Mouse (Mus musculus): Measurements from ENCODE around the gene Gm15517. TPM values are rescaled to one million over a fixed set of nuclear protein-coding genes. Genes with fewer than 3 reads are reported as not detected.

The Gm15517 gene
- polyA plus RNA-seq, 1 experiment from 2014 or later = not detected

DNA sequence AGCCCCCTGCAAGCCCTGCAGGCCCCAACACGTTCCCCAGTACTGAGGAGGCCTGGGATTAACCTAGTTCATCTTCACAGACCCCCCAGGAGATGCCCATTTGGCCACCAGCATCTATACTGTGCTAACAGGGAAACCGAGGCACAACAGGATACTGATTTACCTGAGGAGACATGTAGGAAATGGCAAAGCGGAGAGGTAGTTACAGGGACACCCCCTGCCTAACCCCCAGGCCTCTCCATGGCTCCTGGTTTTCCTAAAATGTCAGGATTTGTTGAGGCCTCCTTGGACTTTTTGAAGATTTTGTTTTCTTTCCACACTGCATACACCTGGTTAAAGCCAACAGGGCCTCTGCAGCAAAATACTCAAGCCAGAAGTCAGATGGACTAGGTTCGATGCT is 4.0 kb upstream of the Gm15517 start, which contains the start of gene Acp4:
Acp4 (minus strand) TSS at position 101 of the 400 bp plus-strand sequence.
- Histone ChIP-seq H3K36me3 (ENCODE audit: control insufficient read depth, insufficient read depth, low read length) (peaks cover 5% of the 10 kb centered on the region; the same call in 1 of the 2 replicates), H3K27me3 (ENCODE audit: control insufficient read depth, insufficient read depth, low read length) (no peaks in the 10 kb centered on the region), H3K4me3 (replicated peaks; ENCODE audit: low read length) (no peak within 1 kb of the TSS), H3K4me1 (ENCODE audit: control insufficient read depth, insufficient read depth, low read length) (no peaks in the 10 kb centered on the region), H3K9me3 (replicated peaks; ENCODE audit: control insufficient read depth, low read length) (no peaks in the 10 kb centered on the region), H3K4me2 (ENCODE audit: low read depth, low read length) (no peak within 1 kb of the TSS), H3K27ac (ENCODE audit: low read length) (no peak within 1 kb of the TSS), H3K9ac (ENCODE audit: low read length) (no peak within 1 kb of the TSS)
- WGBS = 70% methylated on average over 4 of the region's 4 CpGs
- ATAC-seq (ENCODE audit: insufficient read depth, low FRiP score) = no peak

DNA sequence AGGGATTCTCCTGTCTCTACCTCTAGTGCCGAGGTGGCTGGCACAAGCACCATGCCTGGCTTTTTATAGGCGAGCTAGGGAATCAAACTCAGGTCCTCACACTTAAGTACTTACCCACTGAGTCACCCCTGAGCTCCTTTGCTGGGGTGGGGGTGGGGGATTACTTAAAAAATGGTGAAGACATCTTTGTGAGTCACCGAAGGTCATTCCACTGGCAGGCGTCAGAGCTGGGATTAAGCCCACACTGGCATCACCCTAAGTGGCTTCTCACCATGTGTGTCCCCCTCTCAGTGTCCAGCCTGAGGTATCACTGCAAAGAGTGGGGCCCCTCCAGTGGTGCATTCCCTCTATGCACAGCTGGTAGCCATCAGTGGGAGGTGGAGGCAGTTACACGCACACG is 837 bp upstream of the Gm15517 start:
- no peak for ATAC-seq (ENCODE audit: insufficient read depth, low FRiP score)
- H3K9ac ChIP-seq (ENCODE audit: low read length) = no peak overlapping the region
- no peaks in the 10 kb centered on the region for H3K9me3 ChIP-seq (replicated peaks; ENCODE audit: control insufficient read depth, low read length)
- no peaks in the 10 kb centered on the region; the same call in 1 of the 2 replicates for H3K27me3 ChIP-seq (ENCODE audit: control insufficient read depth, insufficient read depth, low read length)
- no peak overlapping the region for H3K4me2 ChIP-seq (ENCODE audit: low read depth, low read length)
- no peaks in the 10 kb centered on the region for H3K36me3 ChIP-seq (ENCODE audit: control insufficient read depth, insufficient read depth, low read length)
- H3K4me3 ChIP-seq (replicated peaks; ENCODE audit: low read length) = no peak overlapping the region
- 0 out of 2 replicates have a peak, but pooled peaks cover 5% of the 10 kb centered on the region for H3K4me1 ChIP-seq (ENCODE audit: control insufficient read depth, insufficient read depth, low read length)
- H3K27ac ChIP-seq (ENCODE audit: low read length) = no peak overlapping the region
- WGBS = 69% methylated on average over 6 of the region's 6 CpGs

DNA sequence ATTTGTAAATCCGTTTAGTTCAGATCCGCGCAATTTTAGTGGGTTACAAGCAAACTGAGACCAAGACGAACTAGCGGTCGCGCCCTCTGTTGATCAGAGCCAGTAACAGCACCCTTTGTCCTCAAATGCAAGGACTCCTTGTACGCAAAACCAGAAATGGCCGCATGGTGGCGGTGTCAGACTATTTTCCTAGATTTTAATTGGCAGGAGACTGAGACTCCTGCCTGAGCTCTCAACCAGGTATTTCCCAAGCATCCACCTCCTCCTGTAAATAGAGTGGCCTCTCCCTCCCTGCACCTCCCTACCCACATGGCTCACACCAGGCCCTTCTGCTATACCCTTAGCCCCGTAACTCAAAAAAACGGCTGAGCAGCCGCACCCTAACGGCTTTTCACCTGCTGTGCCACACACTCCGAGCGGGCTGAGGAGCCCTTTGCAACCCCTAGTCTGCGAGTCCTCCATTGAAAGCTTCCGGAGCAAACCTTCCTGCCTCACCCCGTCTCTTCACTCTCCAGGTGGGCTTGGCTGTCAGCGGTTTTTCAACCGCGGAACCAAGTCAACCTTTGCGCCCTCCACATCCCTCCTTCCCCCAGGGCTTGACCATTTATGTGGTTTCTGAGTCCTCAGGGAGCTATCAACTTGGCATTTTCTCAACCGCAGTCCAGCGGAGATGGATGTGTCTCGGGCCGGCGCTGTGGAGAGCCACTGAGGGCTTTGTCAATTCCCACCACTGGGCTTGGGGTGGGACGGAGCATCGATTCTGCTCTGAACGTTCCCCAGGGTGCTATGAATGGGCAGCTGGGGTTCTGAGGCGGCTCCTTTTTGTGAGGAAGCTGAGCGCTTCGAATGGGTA is 1.8 kb downstream of the Gm15517 start:
- H3K9ac ChIP-seq (ENCODE audit: low read length) = no peak overlapping the region; the same call in 1 of the 2 replicates
- no peaks in the 10 kb centered on the region; the same call in 1 of the 2 replicates for H3K27me3 ChIP-seq (ENCODE audit: control insufficient read depth, insufficient read depth, low read length)
- no peak overlapping the region for H3K27ac ChIP-seq (ENCODE audit: low read length)
- H3K4me1 ChIP-seq (ENCODE audit: control insufficient read depth, insufficient read depth, low read length) = 0 out of 2 replicates have a peak, but pooled peaks cover 5% of the 10 kb centered on the region
- peak overlapping the region; percentile 17 for H3K4me3 ChIP-seq (replicated peaks; ENCODE audit: low read length)
- 2% methylated on average over 34 of the region's 34 CpGs for WGBS
- H3K9me3 ChIP-seq (replicated peaks; ENCODE audit: control insufficient read depth, low read length) = no peaks in the 10 kb centered on the region
- ATAC-seq (ENCODE audit: insufficient read depth, low FRiP score) = peak; percentile 77
- peak overlapping the region; percentile 46 for H3K4me2 ChIP-seq (ENCODE audit: low read depth, low read length)
- no peaks in the 10 kb centered on the region for H3K36me3 ChIP-seq (ENCODE audit: control insufficient read depth, insufficient read depth, low read length)

DNA sequence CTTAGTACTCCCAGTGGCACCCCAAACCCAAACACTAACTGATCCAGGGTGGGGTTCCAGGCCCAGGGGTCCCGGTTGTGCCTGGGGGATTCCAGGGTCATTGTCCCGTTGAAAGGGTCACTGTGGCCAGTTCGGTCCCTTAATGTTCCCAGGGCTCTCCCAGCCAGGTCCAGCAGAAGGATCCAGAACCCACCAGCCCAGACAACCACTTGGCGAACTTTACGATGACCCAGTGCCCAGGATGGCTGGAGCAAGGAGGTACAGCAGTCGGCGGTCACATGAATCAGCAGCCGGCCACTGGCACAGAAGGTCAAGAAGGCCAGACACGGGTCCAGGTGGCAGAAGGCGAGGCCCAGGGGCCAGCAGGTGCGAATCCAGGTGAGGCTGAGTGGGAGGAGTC is 6.9 kb downstream of the Gm15517 start:
- H3K27ac ChIP-seq (ENCODE audit: low read length) = no peak overlapping the region
- no peaks in the 10 kb centered on the region; the same call in 1 of the 2 replicates for H3K27me3 ChIP-seq (ENCODE audit: control insufficient read depth, insufficient read depth, low read length)
- 75% methylated on average over 11 of the region's 11 CpGs for WGBS
- H3K4me1 ChIP-seq (ENCODE audit: control insufficient read depth, insufficient read depth, low read length) = 0 out of 2 replicates have a peak, but pooled peaks cover 2% of the 10 kb centered on the region
- no peak for ATAC-seq (ENCODE audit: insufficient read depth, low FRiP score)
- H3K36me3 ChIP-seq (ENCODE audit: control insufficient read depth, insufficient read depth, low read length) = no peaks in the 10 kb centered on the region
- H3K9me3 ChIP-seq (replicated peaks; ENCODE audit: control insufficient read depth, low read length) = no peaks in the 10 kb centered on the region
- H3K4me2 ChIP-seq (ENCODE audit: low read depth, low read length) = no peak overlapping the region
- H3K4me3 ChIP-seq (replicated peaks; ENCODE audit: low read length) = no peak overlapping the region
- no peak overlapping the region for H3K9ac ChIP-seq (ENCODE audit: low read length)

DNA sequence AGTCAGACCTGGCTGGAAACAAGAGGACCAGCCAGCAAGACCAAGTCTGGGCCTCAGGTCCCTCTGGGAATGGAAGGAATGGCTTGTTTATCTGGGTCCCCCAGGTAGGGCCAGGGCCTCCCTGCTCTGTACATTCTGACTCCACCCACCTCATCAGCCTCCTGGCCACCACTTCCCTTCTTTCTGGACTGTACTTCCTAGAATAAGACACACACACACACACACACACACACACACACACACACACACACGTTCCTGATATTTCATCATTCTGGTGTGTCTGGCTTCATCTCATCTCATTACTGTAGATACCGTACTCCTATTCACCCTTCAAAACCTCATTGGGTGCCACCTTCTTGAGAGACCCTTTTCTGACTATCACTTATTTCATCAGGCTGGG is 8.2 kb downstream of the Gm15517 start:
- no peak overlapping the region for H3K4me3 ChIP-seq (replicated peaks; ENCODE audit: low read length)
- WGBS = 78% methylated on average over 2 of the region's 2 CpGs
- H3K36me3 ChIP-seq (ENCODE audit: control insufficient read depth, insufficient read depth, low read length) = no peaks in the 10 kb centered on the region
- no peak overlapping the region for H3K9ac ChIP-seq (ENCODE audit: low read length)
- H3K27me3 ChIP-seq (ENCODE audit: control insufficient read depth, insufficient read depth, low read length) = no peaks in the 10 kb centered on the region
- H3K4me1 ChIP-seq (ENCODE audit: control insufficient read depth, insufficient read depth, low read length) = no peaks in the 10 kb centered on the region
- no peak overlapping the region for H3K4me2 ChIP-seq (ENCODE audit: low read depth, low read length)
- H3K9me3 ChIP-seq (replicated peaks; ENCODE audit: control insufficient read depth, low read length) = no peaks in the 10 kb centered on the region
- no peak for ATAC-seq (ENCODE audit: insufficient read depth, low FRiP score)
- H3K27ac ChIP-seq (ENCODE audit: low read length) = no peak overlapping the region

DNA sequence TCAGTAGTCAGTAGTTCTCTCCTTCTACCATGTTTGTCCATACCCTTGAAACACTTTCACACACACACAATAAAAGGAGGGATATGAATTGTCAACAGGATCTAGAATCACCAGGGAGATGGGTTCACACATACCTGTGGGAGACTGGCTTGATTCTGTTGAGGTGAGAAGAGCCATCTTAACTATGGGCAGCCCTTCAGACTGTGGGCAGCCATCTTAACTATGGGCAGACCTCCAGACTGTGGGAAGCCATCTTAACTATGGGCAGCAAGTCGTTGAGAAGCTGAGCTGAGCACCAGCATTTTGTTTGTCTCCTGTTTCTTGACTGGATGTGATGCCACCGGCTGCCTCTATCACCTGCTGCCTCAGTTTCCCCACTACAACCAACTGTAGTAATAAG is 10.1 kb downstream of the Gm15517 start:
- H3K9me3 ChIP-seq (replicated peaks; ENCODE audit: control insufficient read depth, low read length) = no peaks in the 10 kb centered on the region
- ATAC-seq (ENCODE audit: insufficient read depth, low FRiP score) = no peak
- 77% methylated on average over 2 of the region's 2 CpGs for WGBS

DNA sequence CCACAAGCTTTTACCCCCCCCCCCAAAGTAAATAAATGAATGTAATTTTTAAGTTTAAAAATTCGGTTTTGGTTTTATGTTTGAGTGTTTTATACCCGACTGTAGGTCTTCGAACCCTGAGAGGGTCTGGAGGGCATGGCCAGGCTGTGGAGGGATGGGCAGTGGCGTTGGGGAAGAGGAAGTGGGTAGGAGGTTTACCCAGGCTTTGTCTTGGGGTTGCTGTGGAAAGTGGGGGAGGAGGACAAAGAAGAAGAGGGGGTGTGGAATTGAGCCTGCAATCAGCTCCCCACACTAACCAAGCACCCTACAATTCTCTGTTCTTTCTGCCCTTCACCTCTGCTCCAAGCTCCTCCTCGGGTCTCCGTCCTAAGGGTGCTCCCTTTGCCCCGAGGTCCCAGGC is 11.3 kb downstream of the Gm15517 start:
- no peaks in the 10 kb centered on the region for H3K36me3 ChIP-seq (ENCODE audit: control insufficient read depth, insufficient read depth, low read length)
- no peak overlapping the region for H3K4me3 ChIP-seq (replicated peaks; ENCODE audit: low read length)
- WGBS = 85% methylated on average over 7 of the region's 7 CpGs
- no peaks in the 10 kb centered on the region for H3K9me3 ChIP-seq (replicated peaks; ENCODE audit: control insufficient read depth, low read length)
- H3K4me2 ChIP-seq (ENCODE audit: low read depth, low read length) = no peak overlapping the region
- no peak overlapping the region for H3K27ac ChIP-seq (ENCODE audit: low read length)
- H3K9ac ChIP-seq (ENCODE audit: low read length) = no peak overlapping the region
- no peaks in the 10 kb centered on the region for H3K4me1 ChIP-seq (ENCODE audit: control insufficient read depth, insufficient read depth, low read length)
- H3K27me3 ChIP-seq (ENCODE audit: control insufficient read depth, insufficient read depth, low read length) = no peaks in the 10 kb centered on the region; the same call in 1 of the 2 replicates
- ATAC-seq (ENCODE audit: insufficient read depth, low FRiP score) = no peak

More for the DNA sequence above, 10.1 kb downstream of the Gm15517 start:
- Histone ChIP-seq H3K4me1 (ENCODE audit: control insufficient read depth, insufficient read depth, low read length) (no peaks in the 10 kb centered on the region), H3K27me3 (ENCODE audit: control insufficient read depth, insufficient read depth, low read length) (no peaks in the 10 kb centered on the region; the same call in 1 of the 2 replicates), H3K4me2 (ENCODE audit: low read depth, low read length) (no peak overlapping the region), H3K9ac (ENCODE audit: low read length) (no peak overlapping the region), H3K36me3 (ENCODE audit: control insufficient read depth, insufficient read depth, low read length) (no peaks in the 10 kb centered on the region), H3K4me3 (replicated peaks; ENCODE audit: low read length) (no peak overlapping the region), H3K27ac (ENCODE audit: low read length) (no peak overlapping the region)

DNA sequence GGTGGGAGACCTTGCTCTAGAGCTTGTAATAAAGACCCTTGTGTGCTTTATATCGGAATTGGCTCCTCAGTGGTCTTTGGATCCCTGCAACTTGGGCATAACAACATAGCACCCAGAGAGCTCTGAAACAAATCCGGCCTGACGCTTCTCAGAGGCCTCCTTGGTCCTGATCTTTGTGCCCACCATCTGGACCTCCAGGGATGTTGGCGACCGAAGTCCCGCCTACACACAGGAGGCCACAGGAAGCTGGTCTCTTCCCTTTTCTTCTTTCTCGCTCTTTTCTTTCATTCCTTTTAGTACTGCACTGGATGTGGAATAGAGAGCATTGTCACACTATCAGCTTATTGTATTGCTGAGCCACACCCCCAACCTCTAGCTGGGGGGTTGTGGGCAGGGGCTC is 12.2 kb downstream of the Gm15517 start:
- Histone ChIP-seq H3K4me3 (replicated peaks; ENCODE audit: low read length) (no peak overlapping the region), H3K27me3 (ENCODE audit: control insufficient read depth, insufficient read depth, low read length) (no peaks in the 10 kb centered on the region; the same call in 1 of the 2 replicates), H3K9me3 (replicated peaks; ENCODE audit: control insufficient read depth, low read length) (no peaks in the 10 kb centered on the region), H3K9ac (ENCODE audit: low read length) (no peak overlapping the region), H3K27ac (ENCODE audit: low read length) (no peak overlapping the region), H3K36me3 (ENCODE audit: control insufficient read depth, insufficient read depth, low read length) (no peaks in the 10 kb centered on the region), H3K4me1 (ENCODE audit: control insufficient read depth, insufficient read depth, low read length) (no peaks in the 10 kb centered on the region), H3K4me2 (ENCODE audit: low read depth, low read length) (no peak overlapping the region)
- 68% methylated on average over 7 of the region's 7 CpGs for WGBS
- ATAC-seq (ENCODE audit: insufficient read depth, low FRiP score) = no peak

DNA sequence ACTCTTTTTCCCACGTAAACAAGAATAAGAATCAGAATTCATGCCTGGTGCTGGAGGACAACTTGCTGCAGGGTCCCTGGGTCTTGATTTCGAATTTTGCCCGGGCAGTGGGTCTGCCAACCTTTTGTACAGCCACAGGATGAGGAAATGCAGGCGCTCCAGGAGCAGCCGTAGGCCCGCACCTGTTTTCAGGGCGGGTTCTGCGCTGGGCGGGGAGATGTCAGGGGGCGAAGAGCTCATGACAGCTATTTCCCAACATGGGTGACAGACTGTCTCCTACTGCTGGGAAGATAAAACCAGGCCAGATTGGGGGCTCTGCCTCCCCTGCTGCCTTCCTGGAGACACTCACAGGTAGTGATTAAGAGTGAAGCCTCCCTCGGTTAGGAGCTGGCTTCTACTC is 12.8 kb downstream of the Gm15517 start:
- no peaks in the 10 kb centered on the region for H3K36me3 ChIP-seq (ENCODE audit: control insufficient read depth, insufficient read depth, low read length)
- no peak for ATAC-seq (ENCODE audit: insufficient read depth, low FRiP score)
- H3K4me1 ChIP-seq (ENCODE audit: control insufficient read depth, insufficient read depth, low read length) = no peaks in the 10 kb centered on the region
- no peak overlapping the region for H3K4me3 ChIP-seq (replicated peaks; ENCODE audit: low read length)
- no peak overlapping the region for H3K4me2 ChIP-seq (ENCODE audit: low read depth, low read length)
- H3K27ac ChIP-seq (ENCODE audit: low read length) = no peak overlapping the region
- WGBS = 25% methylated on average over 11 of the region's 11 CpGs
- H3K9ac ChIP-seq (ENCODE audit: low read length) = no peak overlapping the region
- H3K9me3 ChIP-seq (replicated peaks; ENCODE audit: control insufficient read depth, low read length) = no peaks in the 10 kb centered on the region
- H3K27me3 ChIP-seq (ENCODE audit: control insufficient read depth, insufficient read depth, low read length) = no peaks in the 10 kb centered on the region; the same call in 1 of the 2 replicates

Measured in stomach, embryonic 16.5 days (tissue).